Mouse (Mus musculus) forebrain, embryonic 12.5 days (tissue): ENCODE data around the gene Sap18b. TPM values are rescaled to one million over a fixed set of nuclear protein-coding genes. Genes with fewer than 3 reads are reported as not detected.

Source experiments
- ATAC-seq: fragments of 200-750 bp; cut with Nextera tagmentation; 2 replicates; pipeline ENCODE4 v1.8.0; 2017; ENCODE audit warnings: moderate TSS enrichment; ENCODE audit not compliant: low FRiP score
- H3K27ac ChIP-seq: fragments of 300-500 bp; sonication (generic); 2 replicates; pipeline ENCODE4 v1.5.1; 2016; ENCODE audit warnings: mild to moderate bottlenecking
- H3K27me3 ChIP-seq: fragments of 300-500 bp; sonication (generic); 2 replicates; pipeline ENCODE4 v1.6.1; 2016; ENCODE audit warnings: mild to moderate bottlenecking
- H3K36me3 ChIP-seq: fragments of 300-500 bp; sonication (generic); replicated peaks from 2 replicates; pipeline ENCODE4 v1.6.1; 2016; ENCODE audit warnings: mild to moderate bottlenecking
- H3K4me1 ChIP-seq: fragments of 300-500 bp; sonication (generic); 2 replicates; pipeline ENCODE4 v1.6.1; 2016
- H3K4me2 ChIP-seq: fragments of 300-500 bp; sonication (generic); 2 replicates; pipeline ENCODE4 v1.6.1; 2016; ENCODE audit warnings: mild to moderate bottlenecking, moderate library complexity
- H3K4me3 ChIP-seq: fragments of 300-500 bp; sonication (generic); replicated peaks from 2 replicates; pipeline ENCODE4 v1.5.1; 2016; ENCODE audit warnings: mild to moderate bottlenecking
- H3K9ac ChIP-seq: fragments of 300-500 bp; sonication (generic); 2 replicates; pipeline ENCODE4 v1.6.1; 2016; ENCODE audit warnings: mild to moderate bottlenecking
- H3K9me3 ChIP-seq: fragments of 300-500 bp; sonication (generic); 2 replicates; pipeline ENCODE4 v1.6.1; 2016
- WGBS: fragments of 180-500 bp; shearing (Covaris S2); methylation state at CpG from one replicate; pipeline ENCODE4 v1.1.7; 2016; 5-methylcytosine and 5-hydroxymethylcytosine counted together
- polyA plus RNA-seq: library from polyadenylated mRNA; unstranded; fragments of >200 nt; fragmentation: Nextera tagmentation; extraction: Ambion mirVana; gene quantifications from 2 replicates; pipeline ENCODE4 v1.2.1, GENCODE M21; 2016

Sap18b gene
- polyA plus RNA-seq, 1 experiment from 2014 or later = 368 TPM

DNA sequence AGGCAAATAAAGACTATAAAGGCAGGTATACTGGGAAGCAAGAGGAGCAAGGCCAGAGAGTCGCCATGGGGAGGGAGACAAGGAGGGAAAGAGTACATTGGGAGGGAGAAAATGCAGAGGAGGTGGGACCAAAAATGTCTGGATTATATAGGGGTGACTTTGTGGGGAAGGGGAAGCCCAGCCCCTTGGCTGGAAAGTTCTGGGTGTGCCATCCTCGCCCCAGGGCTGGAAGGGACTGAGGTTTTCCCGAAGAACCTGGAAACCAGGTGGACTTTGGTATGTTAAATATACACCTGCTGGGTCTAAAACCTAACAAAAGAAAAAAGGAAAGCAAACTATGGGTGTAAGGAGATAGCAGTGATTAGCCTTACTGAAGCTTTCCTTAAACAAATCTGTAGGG is 5.0 kb downstream of the Sap18b start:
- WGBS = 81% methylated on average over 3 of the region's 3 CpGs
- no peak for ATAC-seq
- Histone ChIP-seq H3K4me1 (peaks cover 13% of the 10 kb centered on the region), H3K9ac (no peak overlapping the region), H3K27ac (no peak overlapping the region), H3K9me3 (no peaks in the 10 kb centered on the region), H3K4me2 (no peak overlapping the region), H3K27me3 (no peaks in the 10 kb centered on the region), H3K4me3 (no peak overlapping the region), H3K36me3 (no peaks in the 10 kb centered on the region)

DNA sequence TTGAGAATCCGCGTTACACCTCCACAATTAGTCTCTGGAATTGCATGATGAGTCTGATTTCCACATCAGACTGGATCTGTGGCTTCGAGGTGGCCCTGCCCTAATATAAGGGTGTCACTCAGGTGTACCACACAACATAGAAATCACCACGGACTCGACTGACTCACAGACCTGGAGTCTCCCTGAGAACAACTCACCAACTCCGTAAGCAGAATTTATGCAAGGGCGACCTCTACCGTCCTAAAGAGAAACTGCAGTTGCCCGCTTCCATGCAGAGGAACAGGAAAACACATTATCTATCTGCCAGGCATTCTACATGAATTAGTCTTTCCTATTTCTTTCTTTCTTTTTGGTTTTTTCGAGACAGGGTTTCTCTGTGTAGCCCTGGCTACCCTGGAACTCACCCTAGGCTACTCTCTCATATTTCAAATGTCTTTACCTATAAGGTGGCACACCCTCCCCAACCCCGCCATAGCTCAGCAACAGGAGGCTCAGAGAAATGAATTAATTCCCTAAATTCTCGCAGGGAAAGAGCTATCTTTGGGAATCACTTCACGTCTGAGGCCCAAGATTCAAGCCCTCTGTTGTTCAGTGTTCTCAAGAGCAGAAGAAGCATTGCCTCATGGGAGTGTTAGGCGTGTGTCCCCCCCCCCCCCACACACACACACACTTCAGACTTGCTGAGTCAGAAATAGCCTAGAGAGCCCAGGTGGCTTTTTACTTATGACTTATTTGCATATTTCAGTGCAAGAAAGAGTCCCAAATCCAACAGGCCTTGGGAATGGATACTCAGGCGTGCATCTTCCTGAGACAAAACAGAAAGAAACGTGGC is 7.7 kb downstream of the Sap18b start:
- 15% methylated on average over 16 of the region's 16 CpGs for WGBS
- ATAC-seq = peak; percentile 70

DNA sequence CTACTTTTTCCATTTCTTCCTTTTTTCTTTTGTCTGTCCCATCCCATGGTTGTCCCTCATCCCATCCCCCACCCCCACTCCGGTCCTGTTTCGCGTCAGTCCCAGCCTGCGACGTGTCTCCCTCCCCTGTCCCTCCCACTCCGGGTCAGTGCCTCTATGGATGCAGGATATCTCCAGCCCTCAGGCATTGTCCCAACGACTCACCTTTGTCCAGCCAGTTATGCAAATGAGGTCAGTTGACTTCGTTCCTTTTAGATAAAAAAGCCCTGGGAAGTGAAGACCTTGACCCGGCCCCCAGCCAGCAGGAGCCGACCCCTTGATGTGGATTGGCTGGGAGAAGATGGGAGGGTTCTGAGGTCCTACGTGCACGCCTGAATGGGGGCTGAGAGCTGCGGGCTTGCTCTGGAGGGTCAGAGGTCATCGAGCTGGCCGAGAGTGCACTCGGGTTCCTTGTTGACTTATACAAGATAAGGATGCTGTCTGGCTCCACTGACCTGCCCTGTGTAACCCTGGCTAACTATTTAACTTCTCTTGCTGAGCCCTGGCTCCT is 8.4 kb downstream of the Sap18b start:
- peaks cover 7% of the 10 kb centered on the region; the same call in 1 of the 2 replicates for H3K36me3 ChIP-seq
- H3K27ac ChIP-seq = no peak overlapping the region
- no peaks in the 10 kb centered on the region for H3K9me3 ChIP-seq
- peak overlapping the region; percentile 50 for H3K4me2 ChIP-seq
- H3K9ac ChIP-seq = no peak overlapping the region; the same call in 1 of the 2 replicates
- H3K27me3 ChIP-seq = no peaks in the 10 kb centered on the region
- peak overlapping the region; percentile 23 for H3K4me3 ChIP-seq
- H3K4me1 ChIP-seq = peaks cover 13% of the 10 kb centered on the region
- WGBS = under 1% methylated on average over 16 of the region's 16 CpGs
- ATAC-seq = peak; percentile 75

More for the DNA sequence above, 7.7 kb downstream of the Sap18b start:
- Histone ChIP-seq H3K4me2 (peak overlapping the region; percentile 50), H3K27ac (no peak overlapping the region), H3K27me3 (no peaks in the 10 kb centered on the region), H3K36me3 (peaks cover 7% of the 10 kb centered on the region; the same call in 1 of the 2 replicates), H3K9ac (no peak overlapping the region; the same call in 1 of the 2 replicates), H3K9me3 (no peaks in the 10 kb centered on the region), H3K4me1 (peaks cover 13% of the 10 kb centered on the region), H3K4me3 (peak overlapping the region; percentile 23)

GRCm38 (mm10) chr8:95835891-95836290 is 10.7 kb downstream of the Sap18b start:
- H3K4me1 ChIP-seq = peaks cover 13% of the 10 kb centered on the region
- H3K27ac ChIP-seq = no peak overlapping the region
- H3K36me3 ChIP-seq = peaks cover 7% of the 10 kb centered on the region; the same call in 1 of the 2 replicates
- no peak overlapping the region for H3K9ac ChIP-seq
- H3K4me3 ChIP-seq = no peak overlapping the region
- 76% methylated on average over 4 of the region's 4 CpGs for WGBS
- no peaks in the 10 kb centered on the region for H3K9me3 ChIP-seq
- ATAC-seq = no peak
- no peaks in the 10 kb centered on the region for H3K27me3 ChIP-seq
- no peak overlapping the region for H3K4me2 ChIP-seq

DNA sequence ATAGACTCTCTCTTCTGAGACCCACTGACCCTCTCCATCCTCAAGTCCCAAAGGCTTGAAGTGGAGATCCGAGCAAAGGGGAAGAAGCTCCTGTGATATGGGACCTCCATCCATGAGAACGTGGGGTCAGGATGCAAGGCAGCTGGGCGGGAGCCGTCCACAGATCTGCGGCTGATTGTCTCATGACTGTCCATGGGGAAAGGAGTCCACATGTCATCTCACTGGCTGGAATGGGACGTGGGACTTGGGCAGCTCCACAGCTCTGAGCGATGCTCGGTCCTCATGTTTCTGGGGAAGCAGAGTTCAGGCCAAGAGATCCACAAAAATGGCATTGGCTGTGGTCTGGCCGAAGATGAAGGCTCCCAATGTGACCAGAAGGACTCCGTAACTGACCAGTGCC is 12.1 kb downstream of the Sap18b start:
- Histone ChIP-seq H3K36me3 (peaks cover 20% of the 10 kb centered on the region), H3K27me3 (no peaks in the 10 kb centered on the region), H3K4me1 (peaks cover 13% of the 10 kb centered on the region), H3K9me3 (no peaks in the 10 kb centered on the region), H3K9ac (no peak overlapping the region), H3K4me2 (no peak overlapping the region), H3K4me3 (no peak overlapping the region), H3K27ac (no peak overlapping the region)
- 92% methylated on average over 10 of the region's 10 CpGs for WGBS
- ATAC-seq = no peak

DNA sequence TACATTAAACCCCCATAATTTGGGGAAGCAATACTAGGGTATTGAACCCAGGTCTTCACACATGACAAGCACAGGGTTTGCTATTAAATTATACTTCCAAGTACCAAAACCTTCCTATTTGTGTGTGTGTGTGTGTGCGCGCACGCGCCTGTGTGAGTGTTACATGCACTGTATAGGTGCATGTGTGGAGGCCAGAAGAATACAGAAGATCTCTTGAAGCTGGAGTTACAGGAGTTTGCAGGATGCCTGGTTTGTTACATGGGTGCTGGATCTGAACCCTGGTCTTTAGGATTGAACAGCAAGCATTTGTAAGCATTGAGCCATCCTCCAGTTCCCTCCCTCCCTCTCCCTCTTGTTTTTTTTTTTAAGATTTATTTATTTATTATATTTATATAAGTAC is 14.1 kb downstream of the Sap18b start:
- Histone ChIP-seq H3K27ac (no peak overlapping the region), H3K9me3 (no peaks in the 10 kb centered on the region), H3K9ac (no peak overlapping the region), H3K4me3 (no peak overlapping the region), H3K36me3 (peaks cover 36% of the 10 kb centered on the region), H3K4me2 (no peak overlapping the region), H3K27me3 (no peaks in the 10 kb centered on the region), H3K4me1 (no peaks in the 10 kb centered on the region)
- whole genome bisulfite sequencing = 98% methylated on average over 4 of the region's 4 CpGs
- ATAC-seq = no peak

DNA sequence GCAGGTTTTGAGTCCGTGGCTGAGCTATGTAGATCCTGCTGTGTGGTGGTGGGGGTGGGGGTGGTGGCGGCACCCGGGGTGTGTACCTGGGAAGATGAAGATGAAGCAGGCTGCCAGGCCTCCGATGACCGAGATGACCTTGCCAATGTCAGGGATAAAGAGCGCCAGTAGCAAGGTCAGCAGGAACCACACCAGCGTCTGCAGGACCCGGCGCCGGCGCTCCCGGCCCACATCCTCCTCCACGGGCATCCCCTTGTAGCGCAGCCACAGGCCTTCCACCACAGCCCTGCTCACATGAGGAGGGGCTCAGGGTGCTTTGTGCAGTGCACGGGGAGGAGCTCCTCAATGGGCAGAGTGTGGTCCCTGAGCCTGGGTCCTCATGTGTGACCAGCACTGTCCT is 16.3 kb downstream of the Sap18b start:
- Histone ChIP-seq H3K27ac (no peak overlapping the region), H3K4me3 (no peak overlapping the region), H3K9me3 (no peaks in the 10 kb centered on the region), H3K36me3 (peaks cover 53% of the 10 kb centered on the region), H3K4me1 (no peaks in the 10 kb centered on the region), H3K27me3 (no peaks in the 10 kb centered on the region), H3K4me2 (no peak overlapping the region), H3K9ac (no peak overlapping the region)
- ATAC-seq = no peak
- 94% methylated on average over 15 of the region's 15 CpGs for WGBS

DNA sequence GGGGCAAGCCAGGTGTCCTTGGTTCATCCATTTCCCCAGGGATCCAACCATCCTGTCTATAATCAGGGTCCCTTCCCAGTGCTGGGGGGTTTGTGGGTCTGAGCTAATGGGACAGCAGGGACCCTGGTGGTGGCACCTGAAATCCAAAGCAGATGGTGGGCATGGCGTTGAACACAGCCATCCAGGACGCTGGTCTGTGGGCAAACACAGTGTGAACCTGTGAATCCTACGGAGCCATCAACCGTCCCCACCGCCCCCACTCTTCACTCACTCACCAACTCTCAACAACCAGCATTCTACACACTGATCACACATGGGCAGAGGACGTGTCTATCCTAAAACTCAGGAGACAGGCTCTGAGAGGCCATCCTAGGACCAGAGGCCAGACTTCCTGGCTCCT is 18.8 kb downstream of the Sap18b start:
- H3K27me3 ChIP-seq = no peaks in the 10 kb centered on the region
- H3K27ac ChIP-seq = no peak overlapping the region
- no peak for ATAC-seq
- H3K9me3 ChIP-seq = no peaks in the 10 kb centered on the region
- H3K4me1 ChIP-seq = no peaks in the 10 kb centered on the region
- no peak overlapping the region for H3K4me2 ChIP-seq
- H3K9ac ChIP-seq = no peak overlapping the region
- 93% methylated on average over 6 of the region's 6 CpGs for WGBS
- peaks cover 52% of the 10 kb centered on the region for H3K36me3 ChIP-seq
- no peak overlapping the region for H3K4me3 ChIP-seq

DNA sequence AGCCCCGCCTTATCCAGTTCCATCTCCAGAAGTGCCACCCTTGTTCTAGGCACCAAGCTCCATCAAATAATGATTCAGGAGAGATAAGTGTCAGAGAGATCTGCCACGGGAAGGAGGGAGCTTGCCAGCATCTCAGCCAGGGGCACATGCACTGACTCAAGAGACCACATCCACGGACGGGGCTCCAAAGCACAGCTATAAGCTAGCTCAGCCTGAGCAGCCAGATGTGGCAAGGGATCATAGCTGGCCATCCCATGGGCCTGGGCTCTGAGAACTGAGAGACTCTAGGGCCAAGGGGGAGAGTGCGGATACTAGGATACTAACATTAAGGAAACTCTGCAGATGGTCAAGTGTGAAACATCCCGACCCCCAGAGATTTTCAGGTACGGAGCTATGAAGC is 19.9 kb downstream of the Sap18b start:
- Histone ChIP-seq H3K4me3 (no peak overlapping the region), H3K36me3 (peaks cover 52% of the 10 kb centered on the region), H3K27me3 (no peaks in the 10 kb centered on the region), H3K4me1 (no peaks in the 10 kb centered on the region), H3K9me3 (no peaks in the 10 kb centered on the region), H3K9ac (no peak overlapping the region), H3K27ac (no peak overlapping the region), H3K4me2 (no peak overlapping the region)
- no peak for ATAC-seq
- WGBS = 93% methylated on average over 7 of the region's 7 CpGs

- Histone ChIP-seq H3K9me3 (no peaks in the 10 kb centered on the region), H3K4me1 (peaks cover 11% of the 10 kb centered on the region), H3K27me3 (no peaks in the 10 kb centered on the region), H3K36me3 (peaks cover 34% of the 10 kb centered on the region), H3K4me2 (no peak overlapping the region), H3K4me3 (no peak overlapping the region), H3K27ac (no peak overlapping the region), H3K9ac (no peak overlapping the region)
- no peak for ATAC-seq
- 83% methylated on average over 24 of the region's 24 CpGs for WGBS
These were observed 23.0 kb downstream of the Sap18b start for GRCm38 (mm10) chr8:95848061-95848551.

- Histone ChIP-seq H3K27ac (no peak overlapping the region), H3K4me3 (no peak overlapping the region), H3K36me3 (peaks cover 27% of the 10 kb centered on the region), H3K9ac (no peak overlapping the region), H3K4me2 (no peak overlapping the region), H3K27me3 (no peaks in the 10 kb centered on the region), H3K9me3 (no peaks in the 10 kb centered on the region), H3K4me1 (peaks cover 11% of the 10 kb centered on the region)
- ATAC-seq = no peak
- WGBS = 91% methylated on average over 19 of the region's 19 CpGs
These were observed 23.8 kb downstream of the Sap18b start for GRCm38 (mm10) chr8:95848734-95849464.

GRCm38 (mm10) chr8:95850326-95850725 is 25.2 kb downstream of the Sap18b start:
- H3K27ac ChIP-seq = no peak overlapping the region
- no peak overlapping the region for H3K4me3 ChIP-seq
- H3K4me1 ChIP-seq = peaks cover 11% of the 10 kb centered on the region
- no peak overlapping the region for H3K4me2 ChIP-seq
- WGBS = 93% methylated on average over 2 of the region's 2 CpGs
- ATAC-seq = no peak
- H3K36me3 ChIP-seq = peaks cover 14% of the 10 kb centered on the region; the same call in 1 of the 2 replicates
- no peak overlapping the region for H3K9ac ChIP-seq
- H3K27me3 ChIP-seq = no peaks in the 10 kb centered on the region
- no peaks in the 10 kb centered on the region for H3K9me3 ChIP-seq
